Mouse (Mus musculus) effector memory CD4-positive, alpha-beta T cell, adult 7 months (primary cell): ENCODE data around the gene Ggt6. TPM values are rescaled to one million over a fixed set of nuclear protein-coding genes. Genes with fewer than 3 reads are reported as not detected.

ENCODE experiments used
- polyA plus RNA-seq: library from polyadenylated mRNA; unstranded; fragments of 100-300 nt; shearing (Covaris generic); gene quantifications from one replicate; pipeline ENCODE4 v1.2.1, GENCODE M21; 2017

The Ggt6 gene
- not detected for polyA plus RNA-seq

DNA sequence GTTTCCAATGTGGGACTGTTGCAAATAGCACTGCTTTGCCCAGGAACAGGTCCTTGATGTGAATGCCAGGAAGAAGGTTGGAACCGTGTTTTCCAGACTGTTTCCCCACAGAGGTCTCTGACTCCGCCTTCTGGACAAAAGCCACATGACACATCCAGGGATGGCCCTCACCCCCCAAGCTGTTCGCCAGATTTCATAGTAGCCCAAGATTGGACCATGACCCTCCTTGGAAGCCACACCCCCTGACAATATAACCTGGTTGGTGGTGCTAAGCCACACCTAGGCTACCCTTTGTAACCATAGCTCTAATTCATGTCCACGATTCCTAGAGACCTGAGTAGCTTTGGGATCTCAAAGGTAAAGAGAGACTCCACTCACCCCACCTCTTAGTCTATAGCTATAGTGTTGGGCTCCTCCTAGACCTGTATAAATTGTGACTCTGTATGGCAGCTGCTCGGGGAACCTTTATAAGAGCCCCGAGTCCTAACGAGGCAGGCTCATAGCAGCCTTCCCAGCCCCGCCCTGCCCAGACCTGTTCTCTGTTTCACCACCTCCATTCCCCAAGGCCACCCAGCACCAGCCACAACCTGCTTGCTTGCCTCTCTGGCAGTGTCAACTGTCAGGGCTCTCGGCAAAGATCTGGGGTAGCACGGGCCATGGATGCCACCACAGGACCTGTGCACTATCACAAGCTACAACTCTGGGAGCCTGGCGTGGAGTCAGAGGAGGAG, at the start of gene Ggt6:
Ggt6 (plus strand) TSS at position 564 of the 731 bp plus-strand sequence.

GRCm38 (mm10) chr11:72411093-72411921, 24.0 kb upstream of the Ggt6 start, which contains the start of gene Smtnl2:
TSS of gene Smtnl2 (minus strand) at chr11:72411713.

GRCm38 (mm10) chr11:72440965-72441664, 5.8 kb downstream of the Ggt6 start, which contains the start of gene Mybbp1a:
TSS of gene Mybbp1a (plus strand) at chr11:72441355.

Other genes with a start within 250 kb of the Ggt6 start
- gene Gm43951, start 228.7 kb upstream of the Ggt6 start, polyA plus RNA-seq = 0.17 TPM
- gene 4933427D14Rik, start 228.1 kb upstream of the Ggt6 start, polyA plus RNA-seq = 14.3 TPM
- 69.0 TPM for gene Txndc17, start 228.0 kb upstream of the Ggt6 start, polyA plus RNA-seq
- 22.9 TPM for gene Med31, start 219.9 kb upstream of the Ggt6 start, polyA plus RNA-seq
- gene Slc13a5, start 168.3 kb upstream of the Ggt6 start, polyA plus RNA-seq = not detected
- 39.9 TPM for gene Xaf1, start 133.9 kb upstream of the Ggt6 start, polyA plus RNA-seq
- gene Fbxo39, start 121.1 kb upstream of the Ggt6 start, polyA plus RNA-seq = not detected
- gene Tekt1, start 73.1 kb upstream of the Ggt6 start, polyA plus RNA-seq = not detected
- not detected for gene Smtnl2, start 23.8 kb upstream of the Ggt6 start, polyA plus RNA-seq
- 98.6 TPM for gene Mybbp1a, start 5.8 kb downstream of the Ggt6 start, polyA plus RNA-seq
- 0.17 TPM for gene Spns2, start 54.4 kb downstream of the Ggt6 start, polyA plus RNA-seq
- not detected for gene Spns3, start 115.0 kb downstream of the Ggt6 start, polyA plus RNA-seq
- gene Ube2g1, start 171.8 kb downstream of the Ggt6 start, polyA plus RNA-seq = 67.8 TPM